Mouse (Mus musculus) testis, adult 2 months (tissue): ENCODE measurements around the gene Cbfb.

Experiments used
- CTCF ChIP-seq: fragments of 200-500 bp; IDR thresholded peaks from 2 replicates; pipeline ENCODE4 v1.5.1; 2012; ENCODE audit warnings: low read depth, mild to moderate bottlenecking, inconsistent platforms, low read length, moderate library complexity; ENCODE audit not compliant: control insufficient read depth, insufficient read depth, insufficient replicate concordance
- POLR2A ChIP-seq: fragments of 200-500 bp; IDR thresholded peaks from 2 replicates; pipeline ENCODE4 v1.6.1; 2012; ENCODE audit warnings: low read depth, mild to moderate bottlenecking, inconsistent platforms, low read length, moderate library complexity; ENCODE audit not compliant: control insufficient read depth

GRCm38 (mm10) chr8:105157555-105157954, 12.9 kb upstream of the Cbfb start:
- TF ChIP-seq CTCF (peak; percentile 91), POLR2A (no peak)
